Mouse (Mus musculus) frontal cortex, postnatal 14 days (tissue): ENCODE measurements at regions not wholly inside any gene's neighbourhood (a gene's known extent, or its start where the extent isn't known, plus 50 kb on each side); places are given as distances from the start of the nearest gene placed in this dataset.

Source experiments
- DNase-seq, 2 experiments: peaks; one replicate each; pipeline ENCODE4 v3.0.0; 2022; ENCODE audit warnings: low spot score in 2 of 2

DNA sequence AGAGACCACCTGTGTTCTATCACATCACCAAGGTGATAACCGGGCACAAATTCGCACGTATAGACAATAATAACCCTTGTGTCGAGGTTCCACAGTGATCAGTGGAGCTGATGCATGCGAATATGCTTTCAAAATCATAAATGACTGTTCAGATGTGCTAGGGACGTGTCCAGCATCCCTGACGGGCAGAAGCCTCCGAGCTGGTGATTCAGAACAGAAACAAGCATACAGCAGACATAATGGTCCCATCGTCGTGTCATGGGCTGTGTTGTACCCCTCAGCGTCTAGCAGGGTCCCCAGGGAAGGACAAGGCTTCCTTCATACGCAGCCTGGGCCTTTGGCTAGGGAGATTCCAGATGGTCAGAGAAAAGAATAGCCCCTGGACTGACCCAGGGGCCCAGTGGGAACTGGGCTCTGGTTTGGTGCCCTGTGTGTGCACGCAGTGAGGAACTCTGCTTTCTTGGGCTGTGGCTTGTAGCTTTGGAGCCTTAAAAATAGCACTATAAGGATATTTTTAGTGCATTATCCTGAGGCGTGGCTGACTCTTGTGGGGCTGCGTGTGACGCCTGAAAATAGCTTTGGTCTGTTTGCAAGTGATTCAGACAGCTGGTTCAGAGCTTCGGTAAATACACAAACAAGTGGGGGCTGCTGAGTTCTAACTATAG is 137.3 kb downstream of the Fam43a start:
- peak; percentile 11 to 12 for DNase-seq

DNA sequence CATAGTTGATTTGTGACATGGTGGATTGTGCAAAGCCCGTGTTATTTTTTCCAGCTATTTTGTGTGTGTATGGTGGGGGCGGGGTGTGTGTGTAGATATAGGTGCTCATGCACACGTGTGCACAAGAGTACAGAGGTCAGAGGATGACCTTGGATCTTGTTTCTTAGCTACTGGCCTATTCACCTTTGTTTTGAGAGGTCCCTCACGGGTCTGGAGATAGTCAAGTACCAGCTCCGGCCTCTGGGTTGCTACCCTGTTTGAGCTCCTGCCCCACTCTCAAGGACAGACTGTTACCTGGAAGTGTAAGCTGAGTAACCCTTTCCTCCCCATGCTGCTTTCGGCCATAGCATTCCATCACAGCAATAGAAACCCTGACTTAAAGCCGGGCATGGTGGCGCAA is 138.0 kb downstream of the Fam43a start:
- no peak for DNase-seq

- DNase-seq, result no peak
Measured at GRCm38 (mm10) chr16:30739651-30740050, 140.1 kb downstream of the Fam43a start.

DNA sequence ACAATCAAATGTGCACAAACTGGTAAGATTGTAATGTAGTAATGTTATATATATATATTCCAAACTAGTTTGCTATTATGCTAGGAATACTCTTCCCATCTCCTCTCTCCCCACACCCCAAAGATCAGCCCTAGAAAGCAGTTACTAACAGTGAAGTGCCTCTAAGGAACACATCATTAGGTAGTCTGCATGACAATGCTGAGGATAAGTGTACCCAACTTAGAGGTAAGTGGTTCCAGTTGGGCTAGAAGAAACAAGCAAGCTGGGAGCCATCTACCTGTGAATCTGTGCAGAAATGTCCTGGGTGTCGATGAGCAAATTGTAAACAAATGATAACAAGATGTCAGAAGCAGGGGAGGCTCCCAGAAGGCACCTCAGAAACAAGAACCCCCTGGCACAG is 141.7 kb downstream of the Fam43a start:
- no peak for DNase-seq

- no peak for DNase-seq
Measured at GRCm38 (mm10) chr16:30742474-30742873, 143.0 kb downstream of the Fam43a start.

- no peak for DNase-seq
Measured at GRCm38 (mm10) chr16:30743566-30743965, 144.0 kb downstream of the Fam43a start.

DNA sequence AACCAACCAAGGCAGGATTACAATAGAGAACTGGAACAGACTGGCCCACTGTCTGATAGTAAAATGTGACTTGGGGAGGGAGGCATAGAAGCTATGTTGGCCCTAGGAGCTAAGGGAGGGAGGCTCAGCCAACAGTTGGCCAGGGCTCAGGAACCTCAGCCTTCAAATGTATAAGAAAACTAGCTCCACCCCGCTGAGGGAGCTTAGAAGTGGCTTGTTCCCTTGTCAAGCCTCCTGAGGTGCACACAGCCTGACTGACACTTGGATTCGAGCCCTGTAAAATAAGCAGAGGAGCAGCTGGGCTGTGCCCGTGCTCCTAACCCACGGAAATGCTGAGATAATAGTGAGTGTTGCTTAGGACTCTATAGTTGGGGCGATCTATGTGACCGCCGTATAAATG is 144.7 kb downstream of the Fam43a start:
- no peak for DNase-seq

DNA sequence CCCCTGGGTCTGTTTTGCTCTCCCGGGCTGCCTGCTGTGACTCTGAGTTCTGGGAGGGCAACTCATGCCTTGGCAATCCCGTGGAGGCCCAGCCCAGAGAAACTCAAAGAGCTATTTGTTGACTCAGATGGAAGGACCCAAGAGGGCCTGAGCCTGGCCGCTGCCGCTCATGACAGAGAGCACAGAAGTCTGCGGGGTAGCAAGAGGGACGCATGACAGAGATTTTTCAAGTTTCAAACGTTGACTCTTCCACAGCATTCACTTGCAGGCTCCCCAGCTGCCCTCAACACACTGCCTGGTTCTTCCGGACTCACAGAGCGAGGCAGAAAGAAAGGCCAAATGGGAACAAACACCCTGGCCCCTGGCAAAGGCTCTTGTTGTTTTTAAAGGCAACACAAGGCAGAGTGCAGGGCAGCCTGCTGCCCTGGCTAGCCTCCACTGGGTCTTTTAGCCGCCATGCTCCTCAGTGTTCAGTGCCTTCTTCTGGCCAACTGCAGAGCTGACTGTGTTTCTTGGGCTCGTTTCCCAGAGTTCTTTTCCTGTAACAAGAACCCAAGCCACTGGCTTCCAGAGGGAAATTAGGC is 146.2 kb downstream of the Fam43a start:
- DNase-seq, result peak; percentile 11 to 27

DNA sequence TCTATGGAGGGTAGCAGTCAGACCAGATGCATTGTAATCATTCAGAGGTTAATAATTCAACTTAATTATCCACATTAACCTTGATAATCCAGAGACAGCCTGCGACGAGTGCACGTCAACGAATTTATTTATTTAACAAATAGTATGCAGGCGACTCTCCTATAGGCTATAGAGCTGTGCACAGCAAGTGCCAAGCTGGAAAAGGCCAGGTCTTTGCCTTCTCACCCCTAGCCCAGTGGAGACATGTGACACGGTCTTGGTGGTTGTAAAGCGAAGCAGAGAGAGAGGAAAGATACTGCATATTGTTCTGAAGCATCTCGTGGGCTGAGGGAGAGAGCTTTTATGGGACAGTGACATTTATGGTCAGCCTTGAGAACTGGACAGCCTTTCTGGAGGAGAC is 146.7 kb downstream of the Fam43a start:
- DNase-seq, result no peak

GRCm38 (mm10) chr16:30749841-30750240 is 150.3 kb downstream of the Fam43a start:
- DNase-seq, result no peak

DNA sequence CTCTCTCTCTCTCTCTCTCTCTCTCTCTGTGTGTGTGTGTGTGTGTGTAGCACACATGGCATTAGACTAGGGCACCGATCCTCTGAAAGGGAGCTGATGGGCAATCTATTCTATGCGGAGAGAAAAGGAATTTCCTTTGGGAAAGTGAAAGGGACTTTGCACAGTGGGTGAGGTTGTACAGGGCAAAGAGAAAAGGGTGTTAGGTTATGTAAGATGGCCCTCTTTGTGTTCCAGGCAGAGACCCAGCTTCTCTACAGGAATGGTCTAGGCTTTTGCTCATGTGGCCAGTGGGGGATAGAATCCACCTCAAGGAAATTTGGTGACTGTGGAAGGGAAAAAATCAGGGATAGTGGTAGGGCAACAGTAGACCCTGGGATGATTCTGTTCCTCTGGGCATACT is 156.2 kb downstream of the Fam43a start:
- DNase-seq, result no peak

- DNase-seq, result no peak
Measured at GRCm38 (mm10) chr16:30756678-30757077, 157.2 kb downstream of the Fam43a start.

- no peak for DNase-seq
Measured at GRCm38 (mm10) chr16:30757556-30757955, 158.0 kb downstream of the Fam43a start.

- DNase-seq, result no peak
Measured at GRCm38 (mm10) chr16:30758041-30758440, 158.5 kb downstream of the Fam43a start.

DNA sequence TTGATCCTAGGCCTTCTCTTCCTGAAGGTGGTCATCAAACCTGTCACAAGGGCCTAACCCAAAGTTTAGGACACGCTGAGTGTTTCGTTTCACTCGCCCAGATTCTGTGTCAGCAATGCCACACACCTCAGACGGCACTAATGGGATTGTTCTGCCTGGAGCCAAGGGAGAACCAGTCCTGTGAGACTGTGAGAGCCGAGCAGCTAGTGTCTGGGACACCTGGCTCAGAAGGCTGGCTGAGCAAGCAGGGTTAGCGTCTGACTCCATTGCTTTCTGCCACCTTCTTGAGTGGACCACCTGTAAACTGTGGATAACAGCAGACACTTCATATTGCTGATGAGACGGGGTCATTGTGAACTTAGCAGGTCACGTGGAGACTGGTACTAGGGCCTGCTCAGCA is 160.0 kb downstream of the Fam43a start:
- no peak for DNase-seq

DNA sequence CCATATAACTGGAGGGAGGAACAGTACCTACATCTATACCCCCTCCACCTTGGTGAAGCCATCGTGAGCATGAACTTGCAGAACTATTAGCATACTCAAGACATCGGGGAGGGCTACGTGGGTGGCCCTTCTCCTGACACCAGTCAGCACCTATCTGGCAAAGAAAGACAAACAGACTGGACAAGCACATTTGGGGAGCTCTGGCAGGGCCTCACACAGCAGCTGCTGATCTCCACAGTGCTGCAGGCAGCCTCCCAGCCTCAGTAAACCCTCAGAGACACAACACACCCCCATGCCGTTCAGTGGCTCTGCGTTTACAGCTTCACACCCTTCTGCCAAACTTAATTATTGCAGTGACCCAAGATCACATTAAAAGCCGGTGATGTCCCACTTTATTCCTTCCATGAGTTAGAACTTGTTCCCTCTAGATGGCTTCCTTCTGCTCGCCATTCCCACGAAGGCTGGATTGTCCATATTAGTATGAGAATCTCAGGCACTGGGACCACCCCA is 161.7 kb downstream of the Fam43a start:
- no peak for DNase-seq

DNA sequence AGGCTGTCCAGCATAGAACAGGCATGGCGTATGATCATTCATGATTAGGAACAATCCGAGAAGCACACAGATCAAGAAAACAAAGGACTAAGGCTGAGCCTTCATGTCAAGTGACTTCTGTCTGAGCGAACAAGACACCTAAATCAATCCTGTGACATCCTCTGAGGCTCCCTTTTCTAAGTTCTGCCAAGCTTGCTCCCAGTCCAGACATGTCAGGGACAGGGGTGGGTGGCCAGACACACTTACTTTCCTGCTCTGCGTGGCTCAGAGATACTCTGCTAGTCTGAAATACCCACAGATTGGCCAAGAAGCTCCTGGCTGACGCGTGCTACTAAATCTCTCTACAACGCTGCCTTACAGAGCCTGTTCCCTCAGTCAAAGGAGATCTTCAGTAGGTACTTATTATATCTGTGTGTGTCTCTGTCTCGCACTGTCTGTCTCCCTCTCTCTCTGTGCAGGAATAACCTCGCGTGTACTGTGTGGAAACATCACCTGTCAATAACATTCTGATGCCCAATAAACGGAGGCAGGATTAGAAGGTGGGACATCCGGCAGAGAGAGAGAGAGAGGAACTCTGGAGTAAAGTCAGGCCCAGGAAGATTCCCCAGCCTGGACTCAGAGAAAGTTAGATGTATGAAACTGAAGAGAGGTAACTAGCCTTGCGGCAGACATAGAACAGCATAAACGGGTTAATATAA is 163.5 kb downstream of the Fam43a start:
- no peak for DNase-seq

- no peak for DNase-seq
Measured at GRCm38 (mm10) chr16:30765591-30765990, 166.1 kb downstream of the Fam43a start.

GRCm38 (mm10) chr16:30769007-30769442 is 169.5 kb downstream of the Fam43a start:
- DNase-seq, result peak in 1 of 2 experiments; percentile 29

DNA sequence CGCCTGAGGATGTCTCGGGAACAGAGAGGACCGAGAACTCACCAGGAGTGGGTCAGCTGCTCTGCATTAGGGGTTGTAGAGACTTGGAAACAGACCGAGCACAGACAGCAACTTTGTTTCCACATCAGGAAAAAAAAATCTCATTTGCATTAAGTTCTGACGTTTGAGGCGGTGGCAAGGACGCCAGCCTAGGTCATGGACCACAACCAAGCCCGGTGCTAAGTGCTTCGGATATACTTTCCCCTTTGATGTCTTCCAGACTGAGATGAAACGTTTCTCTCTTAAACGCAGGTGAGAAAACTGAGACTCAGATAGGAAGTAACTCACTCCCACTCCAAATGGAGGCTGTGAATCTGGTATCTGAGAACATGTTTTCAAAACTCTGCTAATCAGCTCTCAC is 169.9 kb downstream of the Fam43a start:
- DNase-seq, result no peak

GRCm38 (mm10) chr16:30772802-30773201 is 173.3 kb downstream of the Fam43a start:
- no peak for DNase-seq

DNA sequence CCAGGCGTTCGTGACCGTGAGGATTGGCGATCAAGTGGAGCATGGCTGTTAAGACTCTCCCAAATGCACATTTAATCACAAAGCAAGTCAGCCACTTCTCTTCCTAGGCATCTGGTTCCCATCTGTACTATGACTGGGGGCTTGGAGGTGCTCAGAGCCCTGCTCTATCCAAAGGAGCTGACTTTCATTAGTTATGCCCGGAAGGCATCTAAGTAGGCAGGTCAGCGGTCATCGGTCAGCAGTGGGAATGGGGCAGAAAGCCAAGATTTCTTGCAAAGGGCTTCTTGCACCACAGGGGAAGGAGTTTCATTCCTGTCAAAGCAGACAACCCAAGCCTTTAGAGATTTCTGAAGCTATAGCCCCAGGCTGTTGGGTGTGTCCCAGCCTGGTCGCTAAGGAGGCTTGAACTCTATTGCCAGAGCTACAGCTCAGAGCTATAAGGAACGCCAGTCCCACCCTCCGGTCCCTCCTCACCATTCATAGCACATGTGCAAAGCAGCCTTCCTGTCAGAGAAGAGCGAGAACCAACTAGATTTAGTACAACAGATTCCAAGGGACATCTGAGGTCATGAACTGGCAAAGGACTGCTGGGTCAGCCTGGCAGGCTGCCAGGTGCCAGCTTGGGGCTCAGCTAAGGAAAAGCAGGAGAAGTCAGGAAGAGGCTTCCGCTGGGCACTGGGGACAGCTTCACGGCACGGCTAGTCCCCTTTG is 175.6 kb downstream of the Fam43a start:
- no peak for DNase-seq
